Mouse (Mus musculus) adrenal gland (tissue): ENCODE measurements at regions not wholly inside any gene's neighbourhood (a gene's known extent, or its start where the extent isn't known, plus 50 kb on each side); places are given as distances from the start of the nearest gene placed in this dataset.

ENCODE experiments used
- intact Hi-C: fragments of 180-260 bp; cut with DNase I; formaldehyde crosslinking; loops from one replicate; pipeline ENCODE4 v1.15.1; 2025

GRCm38 (mm10) chr12:29275676-29276075 is 252.5 kb upstream of the Myt1l start:
- intact Hi-C loops, result no loop called here

DNA sequence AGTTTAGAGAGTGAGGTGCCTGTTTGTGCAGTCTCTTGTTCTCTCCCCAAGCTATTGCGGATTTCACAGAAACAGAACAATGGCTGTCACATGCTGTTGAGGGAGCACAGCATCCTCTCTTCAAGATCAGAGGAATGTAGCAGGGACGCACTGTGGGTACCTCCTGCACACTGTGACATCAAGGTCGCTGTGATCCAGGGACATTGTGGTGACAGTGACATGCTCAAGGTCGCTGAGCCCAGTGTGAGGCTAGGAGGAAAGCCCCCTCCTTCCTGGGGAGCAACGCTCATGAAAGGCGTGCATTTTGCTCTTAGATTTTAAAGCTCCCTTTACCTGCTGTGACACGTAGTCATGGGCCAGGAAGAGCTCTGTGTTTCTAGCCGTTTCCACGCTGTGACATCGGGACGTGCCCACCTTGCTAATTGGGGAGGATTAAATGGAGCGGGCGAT is 248.5 kb upstream of the Myt1l start:
- intact Hi-C loops, result no loop called here

DNA sequence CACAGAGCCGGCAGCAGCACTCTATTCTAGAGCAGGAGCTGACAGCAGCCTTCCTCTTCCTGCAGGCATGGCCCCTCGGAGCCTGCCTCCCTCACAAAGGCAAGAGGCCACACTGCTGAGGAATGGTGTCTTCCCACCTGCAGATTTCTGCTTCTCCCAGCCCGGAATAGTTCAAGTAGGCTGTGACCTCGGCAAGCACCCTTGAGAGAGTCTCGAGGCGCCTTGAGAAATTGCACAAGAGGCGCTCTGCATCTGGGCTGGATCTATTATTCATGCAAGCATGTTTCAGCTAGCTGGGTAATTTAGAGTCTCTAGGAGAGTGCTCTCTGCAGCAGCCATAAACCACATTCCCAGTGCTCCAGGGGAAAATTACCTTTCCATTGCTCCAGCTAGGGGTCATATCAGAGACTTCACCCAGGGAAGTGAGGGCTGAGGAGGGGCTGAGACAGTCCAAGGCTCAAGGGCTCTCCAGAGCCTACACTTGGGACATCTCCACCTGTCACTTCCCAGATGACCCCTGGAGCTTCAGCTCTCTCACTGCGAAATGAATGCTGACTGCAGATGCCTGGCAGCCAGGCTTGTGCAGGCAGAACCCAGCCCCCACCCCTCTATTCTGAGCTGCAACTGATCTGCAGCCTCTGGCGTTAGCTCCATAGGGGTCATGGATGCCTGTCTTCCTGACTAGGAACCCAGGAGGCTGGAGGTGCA is 247.9 kb upstream of the Myt1l start:
- intact Hi-C loops, result no loop called here

DNA sequence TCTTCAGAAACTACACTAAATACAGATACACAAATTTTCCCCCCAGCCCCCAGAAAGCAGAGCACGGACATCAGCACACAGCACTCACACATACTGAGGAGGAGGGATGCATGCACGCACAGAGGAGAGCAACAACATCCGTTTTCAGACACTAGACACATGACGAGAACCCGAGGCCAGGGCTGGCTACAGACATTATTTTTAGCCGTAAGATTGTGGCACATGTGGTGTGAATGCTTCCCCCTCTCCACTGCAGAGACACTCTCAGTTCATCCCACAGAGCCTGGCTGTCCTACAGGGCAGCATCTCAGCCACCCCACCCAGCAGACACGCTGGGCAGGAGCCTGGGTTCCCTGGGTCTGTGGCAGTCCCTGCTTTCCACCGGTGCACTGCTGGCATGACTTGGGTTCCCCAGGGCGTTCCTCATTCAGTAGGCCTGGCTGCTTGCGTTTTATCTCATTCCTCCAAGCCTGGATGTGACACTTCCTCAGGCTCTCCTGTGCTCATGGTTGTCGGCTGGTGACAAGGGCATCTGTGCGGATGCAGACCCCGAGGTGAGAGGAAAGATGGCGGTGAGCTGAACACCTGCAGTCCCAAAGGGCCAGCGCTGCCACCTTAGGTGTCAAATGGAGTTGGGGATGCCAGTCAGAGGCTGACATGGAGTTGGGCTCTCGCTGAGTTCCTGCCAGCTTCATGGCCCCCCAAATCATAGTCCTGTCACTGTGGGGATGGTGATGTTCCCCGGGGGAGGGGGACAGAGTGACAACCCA is 247.1 kb upstream of the Myt1l start:
- intact Hi-C loops, result no loop called here

DNA sequence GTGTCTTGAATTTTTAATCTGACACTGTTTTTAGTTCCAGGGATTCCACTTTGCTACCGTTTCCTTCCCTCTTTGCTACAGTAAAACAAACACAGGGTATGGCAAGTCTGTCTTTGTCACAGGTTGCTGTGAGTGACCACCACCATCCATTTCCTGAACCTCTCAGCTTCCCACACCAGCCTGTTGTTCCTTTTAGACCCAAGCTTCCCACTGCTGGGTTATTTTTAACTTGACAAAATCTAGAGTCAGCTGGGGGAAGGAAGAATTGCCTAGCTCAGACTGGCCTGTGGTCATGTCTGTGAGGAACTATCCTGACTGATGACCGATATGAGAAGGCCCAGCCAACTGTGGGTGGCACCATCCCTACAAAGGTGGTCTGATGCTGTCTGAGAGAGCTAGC is 239.4 kb upstream of the Myt1l start:
- intact Hi-C loops, result no loop called here

DNA sequence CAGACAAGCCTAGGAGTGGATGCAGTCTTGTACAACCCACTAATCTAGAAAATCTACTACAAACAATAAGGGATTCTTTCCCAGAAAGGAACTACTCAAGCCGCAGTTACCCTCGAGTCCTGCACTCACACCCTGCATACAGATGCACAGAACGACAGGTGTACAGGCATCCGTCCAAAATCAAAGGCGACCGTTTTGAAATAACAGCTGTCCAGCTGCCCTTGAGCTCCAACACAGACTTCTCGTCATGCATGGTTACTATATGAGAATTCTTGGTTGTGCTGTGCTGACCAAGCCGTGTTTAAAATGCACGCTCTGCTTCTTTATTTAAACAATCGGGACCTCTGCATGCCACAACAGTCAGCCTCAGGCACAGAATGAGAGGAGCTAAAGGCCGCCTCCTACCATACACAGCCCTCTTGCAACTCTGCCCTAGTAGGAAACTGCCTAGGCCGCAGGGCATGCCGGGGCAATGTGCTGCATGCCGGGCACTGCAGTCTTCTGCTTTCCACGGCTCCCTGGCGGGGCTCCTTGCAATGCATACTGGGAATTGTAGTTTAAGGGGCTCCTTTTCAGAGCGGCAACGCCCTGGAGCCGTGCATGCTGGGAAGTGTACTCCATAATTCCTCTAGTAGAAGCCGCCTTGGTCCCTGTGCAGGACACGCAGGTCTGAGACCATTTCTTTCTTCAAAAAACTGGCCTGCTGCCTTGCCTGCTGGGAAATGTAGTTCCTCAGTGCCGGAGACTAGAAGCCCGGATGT is 237.4 kb upstream of the Myt1l start:
- intact Hi-C loops, result no loop called here

DNA sequence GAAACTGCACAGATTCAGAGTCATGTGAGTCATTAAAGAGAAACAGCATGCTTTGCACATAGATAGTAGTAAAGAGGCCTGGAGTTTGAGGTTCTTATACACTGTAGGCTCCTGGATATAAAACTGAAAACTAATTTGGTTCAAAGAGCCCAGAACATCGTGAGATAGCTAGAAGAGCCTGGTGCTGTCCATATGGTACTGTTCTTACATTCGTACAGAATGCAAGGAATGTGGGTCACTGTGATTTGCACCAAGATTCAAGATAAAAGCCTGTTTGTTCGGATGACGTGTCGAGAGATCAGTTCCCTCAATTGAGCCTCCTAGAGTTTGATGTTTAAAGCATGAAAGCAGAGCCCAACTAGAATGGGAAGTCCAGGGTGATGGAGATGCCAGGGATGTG is 230.2 kb upstream of the Myt1l start:
- intact Hi-C loops, result no loop called here

DNA sequence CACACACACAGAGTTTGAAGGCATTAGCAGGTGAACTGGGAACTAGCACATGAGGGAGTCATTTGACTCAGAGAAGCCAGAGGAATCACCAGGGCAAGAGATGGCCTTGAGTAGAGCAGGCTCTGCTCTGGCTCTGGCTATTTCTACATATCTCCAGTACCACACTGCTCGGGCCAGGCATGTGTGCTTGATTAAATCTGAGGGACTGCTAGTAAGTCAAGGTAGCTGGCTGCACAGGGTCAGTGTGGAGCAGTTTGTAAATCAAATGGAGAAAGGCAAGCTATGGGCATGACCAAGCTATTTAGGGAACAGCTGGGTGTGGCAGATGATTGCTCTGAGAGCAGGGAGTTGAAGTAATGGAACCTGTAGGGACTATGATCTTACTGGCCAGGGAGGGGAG is 212.5 kb upstream of the Myt1l start:
- intact Hi-C loops, result no loop called here

GRCm38 (mm10) chr12:29321468-29321867 is 206.7 kb upstream of the Myt1l start:
- intact Hi-C loops, result no loop called here

DNA sequence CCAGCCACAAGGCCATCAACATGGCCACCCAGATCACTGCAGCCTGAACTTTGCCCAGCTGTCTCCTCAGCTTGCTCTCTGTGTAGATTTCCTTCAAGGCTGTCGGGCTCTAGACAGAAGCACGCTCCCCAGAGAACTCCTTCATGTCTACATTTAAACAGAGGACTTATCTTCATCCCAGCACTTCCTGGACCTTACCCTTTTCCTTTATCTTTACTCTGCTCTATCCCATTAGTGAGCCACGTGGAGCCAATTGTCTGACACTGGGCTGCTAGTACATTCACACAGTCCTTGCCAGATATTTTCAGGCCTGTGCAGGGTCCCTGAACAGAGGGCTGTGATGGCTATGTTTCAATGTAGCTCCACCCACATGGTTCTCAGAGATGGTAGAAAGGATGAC is 204.7 kb upstream of the Myt1l start:
- intact Hi-C loops, result no loop called here

DNA sequence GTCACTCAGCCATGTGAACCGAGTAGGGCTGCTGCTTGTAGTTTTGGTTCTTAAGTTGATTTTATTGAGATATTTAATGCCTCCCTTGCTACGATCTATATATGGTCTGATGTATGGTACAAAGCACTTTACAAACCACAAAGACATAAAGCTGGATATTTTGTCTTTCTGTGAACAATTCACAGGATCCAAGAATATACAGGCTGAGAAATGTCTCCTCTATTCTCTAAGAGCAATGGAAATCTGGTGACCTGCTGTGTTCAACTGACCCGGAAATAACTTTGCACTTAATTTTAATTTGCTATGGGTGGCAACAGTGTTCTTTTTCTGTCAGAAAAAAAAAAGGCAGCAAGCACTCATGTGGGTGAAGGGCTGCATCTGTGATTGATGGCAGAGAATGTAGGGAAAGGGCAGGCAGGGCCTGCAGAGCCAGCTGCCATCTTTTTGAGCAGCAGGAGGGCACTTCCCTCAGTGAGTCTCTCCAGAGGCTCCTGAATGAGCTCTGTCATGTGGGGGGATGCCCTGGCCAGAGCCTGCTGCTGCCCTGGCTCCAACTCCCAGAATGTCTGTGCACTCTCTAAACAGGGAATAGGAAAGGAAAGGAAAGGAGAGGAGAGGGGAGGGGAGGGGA is 192.2 kb upstream of the Myt1l start:
- intact Hi-C loops, result no loop called here

DNA sequence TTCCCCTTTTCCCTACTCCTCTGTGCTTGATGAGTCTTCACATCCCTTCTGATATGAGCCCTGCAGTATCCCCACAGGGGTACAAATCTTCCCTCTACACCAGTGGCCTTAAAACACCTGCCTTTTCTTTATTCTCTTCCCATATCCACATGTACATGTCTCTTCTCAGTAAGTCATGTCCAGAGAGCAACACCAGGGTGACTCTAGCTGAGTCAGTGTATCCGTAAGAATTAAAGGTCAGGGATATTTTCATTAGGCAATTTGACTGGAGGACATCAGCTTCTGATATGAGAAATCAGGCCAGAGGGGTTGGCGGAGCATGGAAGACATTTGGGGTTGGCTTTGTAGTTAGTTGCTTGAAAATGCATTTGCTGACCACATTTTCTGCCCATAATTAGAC is 190.8 kb upstream of the Myt1l start:
- intact Hi-C loops, result no loop called here

DNA sequence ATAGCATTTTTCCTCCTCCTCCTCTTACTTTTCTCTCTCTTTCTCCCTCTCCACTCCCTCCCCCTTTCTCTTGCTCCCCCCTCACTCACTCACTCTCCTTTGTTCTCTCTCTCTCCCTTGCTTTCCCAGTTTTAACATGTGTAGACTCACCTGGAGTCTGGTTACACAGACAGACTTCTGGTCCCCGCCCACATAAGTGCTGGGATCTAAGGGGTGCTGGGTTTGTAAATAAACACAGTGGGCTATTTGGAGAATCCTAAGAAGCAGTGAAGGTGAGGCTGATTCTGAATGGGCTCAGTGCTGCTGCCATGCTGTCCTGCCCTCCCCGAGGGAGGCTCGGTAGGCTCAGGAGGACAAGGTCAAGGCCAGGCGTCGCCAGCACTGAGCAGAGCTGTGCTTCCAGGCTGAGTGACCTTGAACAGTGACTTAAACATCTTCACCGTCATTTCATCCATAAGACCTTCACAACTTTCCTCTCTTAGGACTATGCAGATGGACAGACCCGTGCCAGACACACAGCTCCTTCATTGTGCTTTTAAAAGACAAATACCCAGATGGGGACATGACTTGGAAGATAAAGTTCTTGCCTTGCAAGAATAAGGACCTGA is 186.7 kb upstream of the Myt1l start:
- intact Hi-C loops, result no loop called here

DNA sequence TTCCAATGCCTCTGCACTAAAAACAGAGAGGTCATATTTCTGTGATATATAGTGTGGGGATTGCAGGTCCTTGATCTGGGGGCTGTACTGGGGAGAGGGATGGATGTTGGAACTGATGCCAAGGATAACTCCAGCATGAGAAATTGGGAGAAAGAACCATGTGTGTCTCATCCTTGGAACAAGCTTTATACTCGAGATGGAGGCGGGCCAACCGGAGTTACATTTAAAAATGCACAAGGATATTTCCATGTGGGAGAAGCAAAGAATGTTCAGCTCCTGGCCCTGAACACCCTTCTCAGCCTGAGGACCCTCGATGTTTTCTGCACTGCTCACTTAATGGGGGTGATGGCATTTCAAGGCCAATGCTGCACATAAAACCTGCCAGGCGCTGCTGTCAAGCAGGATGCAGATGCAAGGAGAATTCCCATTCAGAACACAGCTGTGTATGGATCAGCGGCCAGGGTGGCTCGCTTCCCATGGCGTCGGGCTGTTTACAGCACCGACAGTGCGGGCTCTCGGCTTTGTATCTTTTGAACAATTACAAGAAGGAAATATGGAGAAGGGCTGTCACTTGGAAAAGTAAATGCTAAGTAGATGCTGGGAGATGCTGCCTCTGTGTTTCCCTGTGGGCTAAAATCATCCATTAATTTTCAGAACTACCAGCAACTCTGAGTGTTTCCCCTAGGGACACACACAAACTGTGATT is 184.9 kb upstream of the Myt1l start:
- intact Hi-C loops, result no loop called here

DNA sequence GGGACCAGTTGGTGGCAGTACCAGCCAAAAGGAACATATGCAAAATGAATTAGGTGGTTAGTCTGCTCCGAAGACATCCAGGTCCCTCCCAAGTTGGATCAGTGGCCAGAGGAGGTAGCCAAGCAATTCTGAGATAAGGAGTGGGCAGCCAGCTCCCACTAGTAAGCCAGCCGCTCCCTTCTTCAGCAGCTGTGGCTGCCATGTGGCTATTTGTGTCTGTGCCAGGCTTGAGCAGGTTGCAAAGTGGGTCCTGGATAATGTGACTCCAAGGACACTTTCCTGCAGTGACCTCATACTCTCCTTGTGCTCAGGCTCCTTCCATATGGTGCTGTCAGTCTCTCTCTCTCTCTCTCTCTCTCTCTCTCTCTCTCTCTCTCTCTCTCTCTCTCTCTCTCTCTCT is 179.5 kb upstream of the Myt1l start:
- intact Hi-C loops, result no loop called here

DNA sequence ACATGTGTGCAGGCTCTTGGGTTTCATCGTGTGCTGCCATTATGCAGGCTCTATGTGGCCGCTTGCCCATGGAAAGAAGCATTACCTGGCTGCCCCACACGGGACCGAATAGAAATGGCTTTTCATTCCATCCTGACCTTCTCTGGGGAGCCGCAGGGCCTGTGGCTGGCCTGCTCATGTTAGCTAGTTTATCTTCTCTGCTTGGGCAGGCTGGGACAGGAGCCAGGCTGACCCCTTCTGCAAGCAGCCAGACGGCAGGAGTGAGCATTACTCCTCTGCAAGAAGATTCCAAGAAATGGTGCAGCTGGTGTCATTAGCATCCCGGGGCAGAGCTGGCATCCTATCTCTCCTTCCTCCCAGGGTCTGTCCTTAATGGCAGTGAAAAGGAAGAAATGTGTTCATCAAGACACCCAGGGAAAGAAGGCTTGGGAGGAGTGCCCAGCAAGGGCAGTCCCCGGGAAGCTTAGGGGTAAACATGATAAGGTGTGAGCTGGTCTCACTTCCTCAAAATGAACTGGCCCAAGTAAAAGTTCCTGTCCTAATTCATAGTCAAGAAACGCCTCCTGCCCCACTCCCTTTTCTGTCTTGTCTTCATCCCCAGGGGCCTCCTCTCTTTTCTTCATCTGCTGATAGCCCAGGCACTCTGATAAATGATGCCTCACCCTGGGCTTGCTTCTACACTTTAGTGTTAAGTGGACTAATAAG is 178.9 kb upstream of the Myt1l start:
- intact Hi-C loops, result no loop called here

DNA sequence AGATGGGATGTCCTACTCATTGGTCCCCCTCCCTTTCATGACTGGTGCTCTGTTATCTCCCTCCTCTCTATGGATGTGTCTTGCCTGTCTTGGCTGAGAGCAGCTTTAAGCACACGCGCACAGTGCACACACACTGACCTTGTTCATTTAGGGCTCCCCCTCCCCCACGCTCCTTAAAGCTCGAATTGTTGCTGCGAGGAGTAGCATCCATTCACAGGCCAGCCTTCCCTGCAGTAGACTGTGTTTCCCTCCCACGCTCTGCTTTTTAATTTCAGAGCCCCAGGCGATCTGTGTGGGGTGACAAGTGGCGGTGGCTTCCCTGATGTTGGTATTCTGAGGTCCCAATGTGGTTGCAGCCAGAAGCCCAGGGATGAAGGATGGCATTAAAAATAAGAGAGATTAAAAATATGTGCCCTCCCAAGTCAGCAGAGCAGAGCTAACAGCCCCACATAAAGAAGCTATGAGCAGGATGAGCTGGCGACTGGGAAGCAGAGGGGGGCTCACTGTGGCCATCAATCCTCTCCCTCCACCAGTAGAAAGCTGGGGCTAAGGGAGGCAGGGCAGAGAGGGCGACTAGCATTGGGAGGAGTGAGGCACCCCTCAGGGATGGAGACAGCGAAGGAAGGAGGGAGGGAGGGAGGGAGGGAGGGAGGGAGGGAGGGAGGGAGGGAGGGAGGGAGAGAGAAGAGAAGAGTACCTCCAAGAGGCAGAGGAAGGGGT is 174.2 kb upstream of the Myt1l start:
- intact Hi-C loops, result no loop called here

DNA sequence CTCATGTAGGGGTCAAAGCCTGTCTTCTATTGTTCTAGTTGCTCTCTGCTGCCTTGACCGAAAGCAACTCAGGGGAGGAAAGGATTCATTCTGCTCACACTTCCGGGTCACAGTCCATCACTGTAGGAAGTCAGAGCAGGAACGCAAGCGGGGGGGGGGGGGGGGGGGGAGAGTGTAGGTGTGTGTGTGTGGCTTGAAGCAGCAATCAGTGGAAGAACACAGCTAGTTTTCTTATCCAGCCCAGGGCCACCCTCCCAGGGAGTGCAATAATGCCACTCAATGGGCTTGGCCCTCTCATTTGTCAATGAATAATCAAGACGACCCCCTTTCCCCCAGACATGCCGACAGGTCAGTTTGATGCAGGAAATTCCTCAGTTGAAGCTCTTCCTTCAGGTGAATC is 173.4 kb upstream of the Myt1l start:
- intact Hi-C loops, result no loop called here

DNA sequence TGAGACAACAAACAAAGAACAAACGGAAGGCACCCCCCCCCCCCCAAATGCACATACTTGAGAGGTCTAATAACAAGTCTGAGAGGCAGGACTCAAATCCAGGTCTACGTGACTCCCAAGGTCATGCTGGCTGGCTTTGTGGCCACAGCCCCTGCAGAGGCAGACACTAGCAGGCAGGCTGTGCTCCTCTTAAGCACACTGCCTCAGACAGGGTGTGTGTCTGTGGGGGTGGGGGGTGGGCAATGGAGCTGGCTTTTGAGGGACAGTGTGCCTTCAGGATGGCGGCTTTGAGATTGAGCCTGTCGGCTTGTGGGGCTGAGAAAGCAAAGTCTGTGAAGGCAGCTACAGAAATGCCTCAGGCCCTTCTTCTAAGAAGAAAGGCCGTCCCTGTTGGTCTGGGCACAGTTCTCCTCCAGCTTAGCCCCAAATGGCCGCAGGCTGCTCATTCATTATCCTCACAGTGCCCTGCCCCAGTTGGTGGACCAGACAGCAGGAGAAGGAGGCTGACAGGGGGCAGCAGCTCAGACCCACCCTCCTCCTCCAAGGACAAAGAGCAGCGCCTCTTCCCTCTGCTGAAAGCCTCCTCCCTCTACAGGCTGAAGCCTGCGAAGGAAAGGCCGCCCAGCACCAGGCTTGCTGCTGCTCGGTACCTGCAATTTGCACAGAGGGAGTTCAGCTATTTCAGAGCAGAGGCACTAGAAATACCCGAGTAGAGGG is 171.3 kb upstream of the Myt1l start:
- intact Hi-C loops, result no loop called here
